Mouse (Mus musculus) heart, postnatal 0 days (tissue): Measurements from ENCODE around the gene Ltb4r2.

Experiments used
- CTCF ChIP-seq: IDR thresholded peaks from 2 replicates; pipeline ENCODE4 v1.5.1; 2016; ENCODE audit warnings: antibody characterized with exemption, control low read depth, low read depth
- EP300 ChIP-seq: IDR thresholded peaks from 2 replicates; pipeline ENCODE4 v1.6.1; 2016; ENCODE audit warnings: antibody characterized with exemption, low read depth

DNA sequence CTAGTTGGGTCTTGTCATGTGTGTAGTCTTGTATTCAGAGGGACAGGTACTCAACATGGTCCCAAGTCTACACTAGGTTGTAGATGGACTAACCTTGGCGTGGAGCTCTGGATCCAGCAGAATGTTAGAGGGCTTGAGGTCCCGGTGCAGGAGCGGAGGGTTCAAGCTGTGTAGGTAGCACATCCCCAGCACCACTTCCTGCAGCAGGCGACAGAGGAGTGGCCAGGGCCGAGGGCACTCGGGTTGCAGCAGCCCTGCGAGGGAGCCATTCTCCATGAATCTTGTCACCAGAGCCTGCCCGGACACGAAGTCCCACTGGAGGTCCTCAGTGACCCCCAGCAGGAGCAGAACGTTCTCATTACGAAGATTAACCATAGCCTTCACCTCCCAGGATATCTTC lies 26.5 kb downstream of the Ltb4r2 start:
- no peak for TF ChIP-seq CTCF
- TF ChIP-seq EP300: no peak
